Mouse (Mus musculus) lung, postnatal 0 days (tissue): ENCODE measurements around the gene Mmel1.

Source experiments
- CTCF ChIP-seq: IDR thresholded peaks from 2 replicates; pipeline ENCODE4 v1.5.1; 2016; ENCODE audit warnings: antibody characterized with exemption, mild to moderate bottlenecking
- EP300 ChIP-seq: IDR thresholded peaks from 2 replicates; pipeline ENCODE4 v1.6.1; 2016; ENCODE audit warnings: antibody characterized with exemption, mild to moderate bottlenecking, control low read depth

- TF ChIP-seq CTCF (no peak), EP300 (no peak)
These were observed 66.4 kb downstream of the Mmel1 start for GRCm38 (mm10) chr4:154935788-154936187.
